In the genomic region with DNA sequence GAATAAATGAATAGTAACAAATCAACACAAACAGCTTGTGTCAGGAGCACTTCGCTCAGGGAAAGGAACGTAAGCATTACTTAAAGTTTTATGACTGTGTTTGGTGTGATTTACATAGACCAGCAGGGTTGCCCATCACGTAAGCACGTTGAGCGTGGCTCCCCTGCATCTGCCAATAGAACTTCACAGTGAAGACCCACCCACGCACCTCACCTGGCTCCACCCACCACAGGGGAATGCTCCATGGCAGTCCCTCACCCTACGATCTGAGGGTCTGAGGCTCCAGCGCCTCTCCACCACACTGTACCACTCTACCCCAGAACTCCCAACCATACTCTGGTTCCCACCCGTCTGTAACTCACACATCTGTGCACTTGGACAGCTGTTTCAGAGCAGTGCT, we compare ENCODE assay signal across 14 mouse cellular contexts.
A peak's percentile ranks its signal among the peaks of the same experiment; 100 is the strongest.
DNase-seq lines count a peak whose midpoint lies in the region; ATAC-seq and TF ChIP-seq lines count a peak whose summit lies in the region.
"Had no signal": no experiment of that assay in that cellular context is flagged by ENCODE, and none has a peak within 500 bp of the region (broad histone marks: within the 10 kb centered on the region; RNA-seq: fewer than 3 reads in every experiment).

No protein-coding gene starts in this region.

- TF ChIP-seq POLR2A in kidney, adult 2 months (IDR thresholded peaks at IDR 0.05; ENCODE audit: low read depth, low read length): no peak

- 36% methylated on average over 9 of the region's 9 CpGs for WGBS in kidney, embryonic 15.5 days
- WGBS in kidney, adult 2 months: 55% methylated on average over 9 of the region's 9 CpGs
- WGBS in stomach, embryonic 16.5 days: 76% methylated on average over 9 of the region's 9 CpGs
- WGBS in stomach, postnatal 0 days: 71% methylated on average over 9 of the region's 9 CpGs
- 54% methylated on average over 9 of the region's 9 CpGs for WGBS in lung, postnatal 0 days

- H3K4me2 ChIP-seq in kidney, embryonic 15.5 days: peak overlapping the region; percentile 27
- no peak overlapping the region for H3K4me2 ChIP-seq in stomach, embryonic 16.5 days (ENCODE audit: low read depth, low read length)
- H3K4me2 ChIP-seq in stomach, postnatal 0 days (replicated peaks; ENCODE audit: low read depth): no peak overlapping the region
- H3K4me2 ChIP-seq in lung, postnatal 0 days (replicated peaks; ENCODE audit: low read depth, low read length): peak overlapping the region; percentile 19; the same call in 1 of the 2 replicates
- H3K4me2 ChIP-seq: embryonic facial prominence, embryonic 15.5 days; heart, embryonic 13.5 days; hindbrain, embryonic 15.5 days had no signal

- no peaks in the 10 kb centered on the region for H3K9me3 ChIP-seq in kidney, embryonic 15.5 days (replicated peaks)
- peaks cover 4% of the 10 kb centered on the region; the same call in 1 of the 2 replicates for H3K9me3 ChIP-seq in stomach, embryonic 16.5 days (replicated peaks; ENCODE audit: control insufficient read depth, low read length)
- H3K9me3 ChIP-seq in stomach, postnatal 0 days (ENCODE audit: control insufficient read depth, low read length): no peaks in the 10 kb centered on the region
- no peaks in the 10 kb centered on the region for H3K9me3 ChIP-seq in lung, postnatal 0 days (ENCODE audit: low read length)
- H3K9me3 ChIP-seq: embryonic facial prominence, embryonic 15.5 days; heart, embryonic 13.5 days; hindbrain, embryonic 15.5 days had no signal

- ATAC-seq in kidney, embryonic 15.5 days (replicated peaks; ENCODE audit: low FRiP score): peak; percentile 50
- 0 out of 2 replicates have a peak, but pooled peaks have one; percentile 3 for ATAC-seq in stomach, embryonic 16.5 days (ENCODE audit: insufficient read depth, low FRiP score)
- no peak for ATAC-seq in stomach, postnatal 0 days (ENCODE audit: low FRiP score, low TSS enrichment)
- peak; percentile 67 for ATAC-seq in lung, postnatal 0 days
- ATAC-seq: forebrain, embryonic 16.5 days; liver, postnatal 0 days; Patski had no signal

- H3K27ac ChIP-seq in kidney, embryonic 15.5 days: peak overlapping the region; percentile 89
- no peak overlapping the region for H3K27ac ChIP-seq in kidney, adult 2 months (ENCODE audit: insufficient read depth, low read depth, low read length)
- H3K27ac ChIP-seq in stomach, embryonic 16.5 days (ENCODE audit: low read length): peak overlapping the region; percentile 69; the same call in 1 of the 2 replicates
- no peak overlapping the region for H3K27ac ChIP-seq in stomach, postnatal 0 days (replicated peaks)
- H3K27ac ChIP-seq in lung, postnatal 0 days (ENCODE audit: low read length): peak overlapping the region; percentile 87
- H3K27ac ChIP-seq: embryonic facial prominence, embryonic 15.5 days; heart, embryonic 13.5 days; hindbrain, embryonic 15.5 days had no signal

- no peak for TF ChIP-seq CTCF in kidney, adult 2 months (conservative IDR thresholded peaks at IDR 0.05; ENCODE audit: insufficient read depth, insufficient read length, low read depth, low read length)
- no peak for TF ChIP-seq CTCF in stomach, postnatal 0 days (IDR thresholded peaks at IDR 0.05; ENCODE audit: low read depth)
- TF ChIP-seq CTCF in lung, postnatal 0 days (IDR thresholded peaks at IDR 0.05): no peak

- H3K4me1 ChIP-seq in kidney, embryonic 15.5 days: peaks cover 50% of the 10 kb centered on the region
- no peaks in the 10 kb centered on the region for H3K4me1 ChIP-seq in kidney, adult 2 months (ENCODE audit: control insufficient read depth, insufficient read depth, low read length)
- H3K4me1 ChIP-seq in stomach, embryonic 16.5 days (ENCODE audit: control insufficient read depth, insufficient read depth, low read length): peaks cover 11% of the 10 kb centered on the region; the same call in 1 of the 2 replicates
- no peaks in the 10 kb centered on the region for H3K4me1 ChIP-seq in stomach, postnatal 0 days (replicated peaks; ENCODE audit: control insufficient read depth, insufficient read depth)
- no peaks in the 10 kb centered on the region for H3K4me1 ChIP-seq in lung, postnatal 0 days (ENCODE audit: insufficient read depth, low read depth, low read length)
- H3K4me1 ChIP-seq: embryonic facial prominence, embryonic 15.5 days; heart, embryonic 13.5 days had no signal

- H3K4me3 ChIP-seq in kidney, embryonic 15.5 days (replicated peaks): no peak overlapping the region
- no peak overlapping the region for H3K4me3 ChIP-seq in kidney, adult 2 months (ENCODE audit: insufficient read depth, low read depth, low read length)
- H3K4me3 ChIP-seq in stomach, embryonic 16.5 days (replicated peaks; ENCODE audit: low read length): no peak overlapping the region
- H3K4me3 ChIP-seq in stomach, postnatal 0 days (ENCODE audit: low read depth, low read length): no peak overlapping the region
- no peak overlapping the region for H3K4me3 ChIP-seq in lung, postnatal 0 days (ENCODE audit: low read depth, low read length)
- H3K4me3 ChIP-seq: embryonic facial prominence, embryonic 15.5 days; heart, embryonic 13.5 days; hindbrain, embryonic 15.5 days had no signal

- H3K27me3 ChIP-seq in kidney, embryonic 15.5 days: no peaks in the 10 kb centered on the region
- no peaks in the 10 kb centered on the region for H3K27me3 ChIP-seq in kidney, adult 2 months (replicated peaks; ENCODE audit: control insufficient read depth, insufficient read depth, low read length)
- H3K27me3 ChIP-seq in stomach, embryonic 16.5 days (ENCODE audit: control insufficient read depth, insufficient read depth, low read length): no peaks in the 10 kb centered on the region
- no peaks in the 10 kb centered on the region for H3K27me3 ChIP-seq in stomach, postnatal 0 days (ENCODE audit: control insufficient read depth, insufficient read depth, low read length)
- no peaks in the 10 kb centered on the region for H3K27me3 ChIP-seq in lung, postnatal 0 days (replicated peaks; ENCODE audit: insufficient read depth, low read length)
- H3K27me3 ChIP-seq: embryonic facial prominence, embryonic 15.5 days; hindbrain, embryonic 15.5 days; Patski had no signal

- no peaks in the 10 kb centered on the region for H3K36me3 ChIP-seq in kidney, embryonic 15.5 days
- H3K36me3 ChIP-seq in kidney, adult 2 months (ENCODE audit: control insufficient read depth, insufficient read depth, low read length): no peaks in the 10 kb centered on the region
- no peaks in the 10 kb centered on the region for H3K36me3 ChIP-seq in stomach, embryonic 16.5 days (ENCODE audit: control insufficient read depth, insufficient read depth, low read length)
- H3K36me3 ChIP-seq in stomach, postnatal 0 days (ENCODE audit: control insufficient read depth, insufficient read depth, low read length): no peaks in the 10 kb centered on the region
- no peaks in the 10 kb centered on the region for H3K36me3 ChIP-seq in lung, postnatal 0 days (ENCODE audit: insufficient read depth, low read length)
- H3K36me3 ChIP-seq: embryonic facial prominence, embryonic 15.5 days; heart, embryonic 13.5 days; hindbrain, embryonic 15.5 days had no signal

- TF ChIP-seq EP300 in stomach, postnatal 0 days (optimal IDR thresholded peaks at IDR 0.05): no peak
- no peak; the same call in 1 of the 2 replicates for TF ChIP-seq EP300 in lung, postnatal 0 days (IDR thresholded peaks at IDR 0.05)

- no peak for DNase-seq in kidney, adult 2 months
- DNase-seq in stomach, postnatal 0 days (ENCODE audit: low spot score): no peak
- peak; percentile 89 for DNase-seq in lung, postnatal 0 days (ENCODE audit: low spot score)
- DNase-seq in retina, postnatal 1 day: no peak
- DNase-seq in cerebellum, adult 11-12 months: no peak
- DNase-seq: gastrocnemius, postnatal 14 days; liver, postnatal 0 days had no signal

- H3K9ac ChIP-seq in kidney, embryonic 15.5 days: no peak overlapping the region
- H3K9ac ChIP-seq in stomach, embryonic 16.5 days (ENCODE audit: low read length): no peak overlapping the region
- no peak overlapping the region for H3K9ac ChIP-seq in stomach, postnatal 0 days (ENCODE audit: low read length)
- no peak overlapping the region for H3K9ac ChIP-seq in lung, postnatal 0 days (replicated peaks; ENCODE audit: low read depth)
- H3K9ac ChIP-seq: embryonic facial prominence, embryonic 15.5 days; heart, embryonic 13.5 days; hindbrain, embryonic 15.5 days; liver, postnatal 0 days had no signal

Comparison
In these comparisons a context has a peak if more than half of its experiments do, and no peak if none do; other contexts are left out.
1. H3K27ac ChIP-seq: peak in kidney, embryonic 15.5 days (single experiment), stomach, embryonic 16.5 days (single experiment) and lung, postnatal 0 days (single experiment); none in kidney, adult 2 months (single experiment) and stomach, postnatal 0 days (single experiment).
2. H3K4me2 ChIP-seq: peak in kidney, embryonic 15.5 days (single experiment) and lung, postnatal 0 days (single experiment); none in stomach, embryonic 16.5 days (single experiment) and stomach, postnatal 0 days (single experiment).